ENCODE assay signal across 8 mouse cellular contexts in genomic region chr3:85888221-85888671, GRCm38 (mm10). TPM values are rescaled to one million over a fixed set of nuclear protein-coding genes. Genes with fewer than 3 reads are reported as not detected.
DNase-seq lines count a peak whose midpoint lies in the region; ATAC-seq and TF ChIP-seq lines count a peak whose summit lies in the region.

No protein-coding gene starts in this region.

- TF ChIP-seq POLR2A in small intestine, adult 2 months (IDR thresholded peaks at IDR 0.05; ENCODE audit: low read depth, low read length) = peak; percentile 57; the same call in 1 of the 2 replicates

- WGBS in embryonic facial prominence, embryonic 13.5 days = 6% methylated on average over 11 of the region's 11 CpGs
- 23% methylated on average over 11 of the region's 11 CpGs for WGBS in heart, embryonic 15.5 days
- WGBS in kidney, embryonic 16.5 days = 7% methylated on average over 11 of the region's 11 CpGs
- whole genome bisulfite sequencing in lung, postnatal 0 days = 7% methylated on average over 11 of the region's 11 CpGs
- 10% methylated on average over 11 of the region's 11 CpGs for WGBS in small intestine, adult 2 months

- peak; percentile 20 for TF ChIP-seq CTCF in lung, postnatal 0 days (IDR thresholded peaks at IDR 0.05)
- peak; percentile 10; the same call in 1 of the 2 replicates for TF ChIP-seq CTCF in small intestine, adult 2 months (IDR thresholded peaks at IDR 0.05; ENCODE audit: extremely low read depth, insufficient read length, insufficient replicate concordance, low read depth, low read length)

- peaks cover 20% of the 10 kb centered on the region for H3K4me1 ChIP-seq in embryonic facial prominence, embryonic 13.5 days
- peaks cover 28% of the 10 kb centered on the region for H3K4me1 ChIP-seq in heart, embryonic 15.5 days (replicated peaks)
- peaks cover 24% of the 10 kb centered on the region for H3K4me1 ChIP-seq in kidney, embryonic 16.5 days (ENCODE audit: insufficient read depth, low read length)
- H3K4me1 ChIP-seq in lung, postnatal 0 days (ENCODE audit: insufficient read depth, low read depth, low read length) = no peaks in the 10 kb centered on the region
- H3K4me1 ChIP-seq in small intestine, adult 2 months (ENCODE audit: control insufficient read depth, insufficient read depth, insufficient read length, low read length) = peaks cover 5% of the 10 kb centered on the region; the same call in 1 of the 2 replicates

- no peaks in the 10 kb centered on the region for H3K36me3 ChIP-seq in embryonic facial prominence, embryonic 13.5 days
- no peaks in the 10 kb centered on the region for H3K36me3 ChIP-seq in heart, embryonic 15.5 days
- H3K36me3 ChIP-seq in kidney, embryonic 16.5 days (ENCODE audit: insufficient read depth, low read length) = no peaks in the 10 kb centered on the region
- no peaks in the 10 kb centered on the region for H3K36me3 ChIP-seq in lung, postnatal 0 days (ENCODE audit: insufficient read depth, low read length)
- no peaks in the 10 kb centered on the region for H3K36me3 ChIP-seq in small intestine, adult 2 months (ENCODE audit: control insufficient read depth, insufficient read depth, low read length)

- 0 out of 2 replicates have a peak, but pooled peaks have one; percentile 11 for ATAC-seq in embryonic facial prominence, embryonic 13.5 days (ENCODE audit: insufficient number of reproducible peaks, insufficient read depth, low FRiP score, low TSS enrichment, low read depth)
- 0 out of 2 replicates have a peak, but pooled peaks have one; percentile 24 for ATAC-seq in heart, embryonic 15.5 days (replicated peaks; ENCODE audit: insufficient number of reproducible peaks, insufficient read depth, low FRiP score, low read depth)
- ATAC-seq in kidney, embryonic 16.5 days (ENCODE audit: low FRiP score, low TSS enrichment) = peak; percentile 37
- peak; percentile 54 for ATAC-seq in lung, postnatal 0 days

- H3K27me3 ChIP-seq in embryonic facial prominence, embryonic 13.5 days = peaks cover 8% of the 10 kb centered on the region; the same call in 1 of the 2 replicates
- H3K27me3 ChIP-seq in heart, embryonic 15.5 days = no peaks in the 10 kb centered on the region
- H3K27me3 ChIP-seq in kidney, embryonic 16.5 days (ENCODE audit: insufficient read depth, low read length) = no peaks in the 10 kb centered on the region
- no peaks in the 10 kb centered on the region for H3K27me3 ChIP-seq in lung, postnatal 0 days (replicated peaks; ENCODE audit: insufficient read depth, low read length)
- H3K27me3 ChIP-seq in small intestine, adult 2 months (ENCODE audit: control insufficient read depth, insufficient read depth, low read length) = no peaks in the 10 kb centered on the region

- no peaks in the 10 kb centered on the region for H3K9me3 ChIP-seq in embryonic facial prominence, embryonic 13.5 days
- H3K9me3 ChIP-seq in heart, embryonic 15.5 days (replicated peaks) = no peaks in the 10 kb centered on the region
- no peaks in the 10 kb centered on the region for H3K9me3 ChIP-seq in kidney, embryonic 16.5 days (ENCODE audit: low read length)
- H3K9me3 ChIP-seq in lung, postnatal 0 days (ENCODE audit: low read length) = no peaks in the 10 kb centered on the region

- H3K4me3 ChIP-seq in embryonic facial prominence, embryonic 13.5 days = peak overlapping the region; percentile 64
- peak overlapping the region; percentile 72 for H3K4me3 ChIP-seq in heart, embryonic 15.5 days
- H3K4me3 ChIP-seq in kidney, embryonic 16.5 days (ENCODE audit: low read length) = peak overlapping the region; percentile 67
- H3K4me3 ChIP-seq in lung, postnatal 0 days (ENCODE audit: low read depth, low read length) = peak overlapping the region; percentile 50
- peak overlapping the region; percentile 83 for H3K4me3 ChIP-seq in small intestine, adult 2 months (ENCODE audit: low read depth, low read length)

- peak; percentile 44 to 49 for DNase-seq in B cell, adult 2 months
- peak; percentile 16 for DNase-seq in Muller cell, postnatal 12 days (ENCODE audit: inconsistent ontology term)
- peak; percentile 70 for DNase-seq in lung, postnatal 0 days (ENCODE audit: low spot score)
- no peak for DNase-seq in ovary, postnatal 14 days (ENCODE audit: low spot score)

- H3K4me2 ChIP-seq in embryonic facial prominence, embryonic 13.5 days = peak overlapping the region; percentile 88
- peak overlapping the region; percentile 93 for H3K4me2 ChIP-seq in heart, embryonic 15.5 days
- peak overlapping the region; percentile 83 for H3K4me2 ChIP-seq in kidney, embryonic 16.5 days (replicated peaks; ENCODE audit: low read depth, low read length)
- peak overlapping the region; percentile 76 for H3K4me2 ChIP-seq in lung, postnatal 0 days (replicated peaks; ENCODE audit: low read depth, low read length)

- peak; percentile 56; the same call in 1 of the 2 replicates for TF ChIP-seq EP300 in lung, postnatal 0 days (IDR thresholded peaks at IDR 0.05)

- peak overlapping the region; percentile 72; the same call in 1 of the 2 replicates for H3K9ac ChIP-seq in embryonic facial prominence, embryonic 13.5 days
- peak overlapping the region; percentile 81; the same call in 1 of the 2 replicates for H3K9ac ChIP-seq in heart, embryonic 15.5 days
- peak overlapping the region; percentile 73 for H3K9ac ChIP-seq in kidney, embryonic 16.5 days (replicated peaks; ENCODE audit: low read length)
- no peak overlapping the region for H3K9ac ChIP-seq in lung, postnatal 0 days (replicated peaks; ENCODE audit: low read depth)

- peak overlapping the region; percentile 65 for H3K27ac ChIP-seq in embryonic facial prominence, embryonic 13.5 days
- peak overlapping the region; percentile 88 for H3K27ac ChIP-seq in heart, embryonic 15.5 days
- H3K27ac ChIP-seq in kidney, embryonic 16.5 days (ENCODE audit: low read length) = peak overlapping the region; percentile 83
- peak overlapping the region; percentile 66 for H3K27ac ChIP-seq in lung, postnatal 0 days (ENCODE audit: low read length)
- H3K27ac ChIP-seq in small intestine, adult 2 months (ENCODE audit: insufficient read depth, low read depth, low read length) = peak overlapping the region; percentile 99

RNA-seq across cellular contexts. Expression of gene Gm37240, which starts 0.9 kb away (rescaled TPM):
- 6.3 and 6.9 TPM in 2 replicates for polyA plus RNA-seq in embryonic facial prominence, embryonic 13.5 days (2015; fragmentation: Nextera tagmentation; extraction: Ambion mirVana)
- 12.7 and 14.1 TPM in 2 replicates for polyA plus RNA-seq in heart, embryonic 15.5 days (2015; fragmentation: Nextera tagmentation; extraction: Ambion mirVana)
- polyA plus RNA-seq in kidney, embryonic 16.5 days (2015; fragmentation: Nextera tagmentation; extraction: Ambion mirVana) = 8.7 and 13.4 TPM in 2 replicates
- polyA plus RNA-seq in lung, postnatal 0 days (2015; fragmentation: Nextera tagmentation; extraction: Ambion mirVana) = 8.9 and 13.4 TPM in 2 replicates
- polyA plus RNA-seq in small intestine, adult 2 months (2012; rRNA removed) = 26.5 and 58.2 TPM in 2 replicates

RNA-seq across cellular contexts. Expression of gene Glt28d2, which starts 0.9 kb away (rescaled TPM):
- 1.7 and 2.1 TPM in 2 replicates for polyA plus RNA-seq in embryonic facial prominence, embryonic 13.5 days (2015; fragmentation: Nextera tagmentation; extraction: Ambion mirVana)
- polyA plus RNA-seq in heart, embryonic 15.5 days (2015; fragmentation: Nextera tagmentation; extraction: Ambion mirVana) = 2.6 and 2.8 TPM in 2 replicates
- polyA plus RNA-seq in kidney, embryonic 16.5 days (2015; fragmentation: Nextera tagmentation; extraction: Ambion mirVana) = 3.0 and 3.7 TPM in 2 replicates
- 4.3 and 5.7 TPM in 2 replicates for polyA plus RNA-seq in lung, postnatal 0 days (2015; fragmentation: Nextera tagmentation; extraction: Ambion mirVana)
- polyA plus RNA-seq in small intestine, adult 2 months (2012; rRNA removed) = 2.3 and 2.7 TPM in 2 replicates
